Mouse (Mus musculus) macrophage (primary cell): ENCODE measurements at regions not wholly inside any gene's neighbourhood (a gene's known extent, or its start where the extent isn't known, plus 50 kb on each side); places are given as distances from the start of the nearest gene placed in this dataset.

Experiments used
- H3K27ac ChIP-seq: fragments of 350-480 bp; formaldehyde crosslinking; 2 replicates; pipeline ENCODE4 v1.9.0; 2021
- H3K36me3 ChIP-seq: fragments of 350-480 bp; formaldehyde crosslinking; 2 replicates; pipeline ENCODE4 v1.9.0; 2021; ENCODE audit errors: inconsistent target
- H3K4me3 ChIP-seq: fragments of 350-480 bp; formaldehyde crosslinking; 2 replicates; pipeline ENCODE4 v1.9.0; 2021; ENCODE audit errors: inconsistent target
- H3K79me2 ChIP-seq: fragments of 350-480 bp; formaldehyde crosslinking; 2 replicates; pipeline ENCODE4 v1.9.0; 2021; ENCODE audit errors: inconsistent target
- WGBS: methylation state at CpG from one replicate; pipeline ENCODE4 v1.1.7; 2026; ENCODE audit warnings: inconsistent platforms; ENCODE audit not compliant: missing documents; 5-methylcytosine and 5-hydroxymethylcytosine counted together

DNA sequence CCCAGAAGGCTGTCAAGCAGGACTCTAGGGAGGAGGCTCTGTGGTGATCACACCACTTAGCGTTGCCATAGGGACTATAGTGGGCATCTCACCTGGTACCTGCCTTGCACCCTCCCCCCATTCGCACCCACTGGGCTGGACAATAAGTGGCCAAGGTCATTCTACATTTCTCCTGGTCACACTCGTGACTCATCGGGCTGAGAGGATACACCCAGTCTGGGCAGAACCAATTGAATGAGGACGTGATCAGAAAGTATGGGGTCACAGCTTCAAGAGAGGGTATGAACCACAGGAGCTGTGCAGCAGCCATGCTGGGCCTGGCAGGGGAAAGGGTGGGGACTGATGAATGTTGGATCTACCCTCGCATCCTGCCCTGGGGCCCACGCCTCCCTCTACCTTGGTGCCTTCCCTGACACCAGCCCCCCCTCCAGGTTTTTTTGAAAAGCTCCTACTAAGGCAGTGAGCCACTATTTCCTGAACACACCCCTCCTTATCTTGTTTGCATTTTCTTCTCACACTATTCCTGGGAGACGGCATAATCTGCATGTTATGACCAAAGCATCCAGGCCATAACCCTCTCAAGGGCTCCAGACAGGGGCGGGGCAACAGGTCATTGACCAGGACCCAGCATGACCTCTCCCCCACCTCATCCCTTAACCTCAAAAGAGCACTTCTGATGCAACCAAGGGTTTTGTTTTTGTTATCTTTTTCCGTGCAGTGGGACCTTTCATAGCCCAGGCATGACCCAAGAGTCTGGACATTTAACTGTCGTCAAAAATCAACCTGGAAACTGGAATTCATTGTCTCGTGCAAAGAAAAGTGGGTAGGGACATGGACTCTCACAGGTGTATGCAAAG is 89.4 kb upstream of the Armc2 start:
- 91% methylated on average over 12 of the region's 12 CpGs for WGBS
- H3K4me3 ChIP-seq, result no peak overlapping the region
- no peaks in the 10 kb centered on the region for H3K36me3 ChIP-seq
- no peak overlapping the region for H3K27ac ChIP-seq
- no peaks in the 10 kb centered on the region for H3K79me2 ChIP-seq

DNA sequence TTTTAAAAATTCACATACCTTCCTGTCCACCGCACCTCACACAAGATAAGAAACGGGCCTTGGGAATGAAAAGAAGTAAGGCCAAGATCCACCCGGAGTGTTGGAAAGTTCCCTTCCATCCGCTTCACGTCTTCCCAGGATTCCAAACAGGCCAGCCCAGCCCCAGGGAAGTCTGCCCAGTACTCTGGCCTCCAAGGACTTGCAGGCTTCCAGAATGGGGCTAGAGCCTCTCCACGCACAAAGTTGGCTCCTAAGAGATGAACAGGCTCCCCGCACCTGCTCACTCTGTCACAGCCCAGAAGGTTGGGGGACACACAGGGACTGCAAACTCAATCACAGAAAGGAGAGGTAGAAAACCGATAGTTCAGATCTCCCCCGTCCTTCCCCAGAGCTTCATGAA is 88.4 kb upstream of the Armc2 start:
- H3K4me3 ChIP-seq, result no peak overlapping the region
- H3K79me2 ChIP-seq, result no peaks in the 10 kb centered on the region
- no peaks in the 10 kb centered on the region for H3K36me3 ChIP-seq
- 99% methylated on average over 9 of the region's 9 CpGs for WGBS
- no peak overlapping the region for H3K27ac ChIP-seq

DNA sequence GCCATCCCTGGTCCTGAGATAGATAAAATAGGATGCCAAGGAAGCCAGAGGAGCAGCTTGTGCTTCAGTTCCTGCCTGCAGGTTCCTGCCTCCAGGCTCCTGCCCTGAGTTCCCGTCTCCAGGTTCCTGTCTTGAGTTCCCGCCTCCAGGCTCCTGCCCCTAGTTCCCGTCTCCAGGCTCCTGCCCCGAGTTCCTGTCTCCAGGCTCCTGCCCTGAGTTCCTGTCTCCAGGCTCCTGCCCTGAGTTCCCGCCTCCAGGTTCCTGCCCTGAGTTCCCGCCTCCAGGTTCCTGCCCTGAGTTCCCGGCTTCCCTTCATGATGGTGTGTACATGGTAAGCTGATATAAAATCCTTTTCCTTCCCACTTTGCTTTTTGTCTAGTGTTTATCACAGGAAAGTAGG is 86.8 kb upstream of the Armc2 start:
- 97% methylated on average over 7 of the region's 7 CpGs for WGBS
- Histone ChIP-seq H3K4me3 (no peak overlapping the region), H3K27ac (no peak overlapping the region), H3K79me2 (no peaks in the 10 kb centered on the region), H3K36me3 (no peaks in the 10 kb centered on the region)

DNA sequence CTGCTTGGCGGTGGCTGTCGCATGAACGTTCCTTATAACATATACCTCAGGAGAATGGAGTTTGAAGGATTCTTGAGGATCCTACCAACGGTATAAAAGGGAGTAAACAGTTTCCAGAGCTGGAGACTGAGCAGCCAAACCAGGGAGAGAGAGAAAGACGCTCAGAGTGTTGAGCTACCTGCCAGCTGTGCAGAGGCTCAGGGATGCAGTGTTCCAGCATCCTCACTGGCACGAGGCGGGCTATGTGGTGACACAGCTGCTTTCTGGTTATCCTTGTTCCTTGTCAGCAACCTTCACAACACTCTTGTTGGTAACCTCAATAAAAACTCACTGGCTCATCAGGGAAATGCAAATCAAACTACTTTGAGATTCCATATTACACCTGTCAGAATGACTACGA is 84.1 kb upstream of the Armc2 start:
- no peaks in the 10 kb centered on the region for H3K79me2 ChIP-seq
- WGBS, result 88% methylated on average over 8 of the region's 8 CpGs

DNA sequence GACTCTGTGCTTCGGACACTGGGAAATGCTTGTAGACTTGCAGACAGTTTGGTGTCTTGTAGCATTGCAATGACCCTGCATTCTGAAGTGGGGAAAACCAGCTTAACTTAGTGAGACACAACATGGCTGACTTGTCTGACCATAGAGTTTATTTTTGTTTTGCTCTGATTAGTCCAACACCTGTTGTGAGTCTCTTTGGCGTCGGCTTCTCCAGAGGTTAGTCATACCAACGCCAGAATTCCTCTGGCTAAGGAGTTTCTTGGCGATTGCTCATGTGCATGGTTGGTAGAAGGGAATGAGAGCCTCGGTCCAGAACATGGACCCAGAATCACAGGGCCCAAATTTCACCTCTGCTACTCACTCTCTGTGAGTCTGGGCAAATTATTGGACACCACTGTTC is 82.9 kb upstream of the Armc2 start:
- H3K4me3 ChIP-seq, result no peak overlapping the region
- no peaks in the 10 kb centered on the region for H3K79me2 ChIP-seq
- no peaks in the 10 kb centered on the region for H3K36me3 ChIP-seq
- WGBS, result 94% methylated on average over 6 of the region's 6 CpGs
- H3K27ac ChIP-seq, result no peak overlapping the region

More for the DNA sequence above, 84.1 kb upstream of the Armc2 start:
- H3K27ac ChIP-seq, result no peak overlapping the region
- no peak overlapping the region for H3K4me3 ChIP-seq
- no peaks in the 10 kb centered on the region for H3K36me3 ChIP-seq

DNA sequence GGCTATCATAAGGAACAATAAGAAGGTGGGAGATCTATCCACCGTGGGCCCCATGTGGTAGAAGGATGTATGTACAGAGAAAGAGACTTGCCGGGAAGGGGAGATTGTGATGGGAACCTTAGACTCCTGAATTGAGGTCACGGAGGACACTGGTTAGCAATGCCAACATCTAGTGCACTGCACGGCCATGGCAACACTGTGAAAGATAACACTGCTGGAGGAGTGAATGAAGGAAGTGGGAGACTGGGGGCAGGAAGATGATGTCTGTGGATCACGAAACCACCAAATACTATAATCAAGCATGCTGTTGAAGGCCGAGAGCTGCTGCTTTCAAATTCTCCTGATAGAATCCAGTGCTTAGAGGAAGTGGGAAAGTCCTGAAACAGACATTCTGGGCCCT is 78.7 kb upstream of the Armc2 start:
- Histone ChIP-seq H3K36me3 (no peaks in the 10 kb centered on the region), H3K27ac (no peak overlapping the region), H3K79me2 (no peaks in the 10 kb centered on the region), H3K4me3 (no peak overlapping the region)
- WGBS, result 47% methylated on average over 6 of the region's 6 CpGs

DNA sequence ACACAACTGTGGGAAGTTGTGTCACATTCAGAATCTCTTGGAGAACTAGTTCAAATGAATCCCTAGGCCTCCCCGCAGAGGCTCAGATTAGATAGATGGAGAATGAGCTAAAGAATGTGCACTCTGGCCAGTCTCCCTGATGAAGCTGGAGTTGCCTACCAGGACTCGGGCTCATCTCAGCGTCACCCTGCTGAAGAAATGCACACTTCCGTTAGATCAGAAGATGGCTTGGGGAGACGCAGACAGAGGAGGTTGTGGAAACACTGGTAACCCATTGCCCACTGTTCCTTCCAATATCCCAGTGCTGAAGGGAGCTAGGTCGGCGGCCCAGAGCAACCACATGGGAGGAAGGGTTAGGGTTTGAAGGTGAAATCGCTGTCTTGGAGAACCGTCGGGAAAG is 77.7 kb upstream of the Armc2 start:
- WGBS, result 97% methylated on average over 10 of the region's 10 CpGs

DNA sequence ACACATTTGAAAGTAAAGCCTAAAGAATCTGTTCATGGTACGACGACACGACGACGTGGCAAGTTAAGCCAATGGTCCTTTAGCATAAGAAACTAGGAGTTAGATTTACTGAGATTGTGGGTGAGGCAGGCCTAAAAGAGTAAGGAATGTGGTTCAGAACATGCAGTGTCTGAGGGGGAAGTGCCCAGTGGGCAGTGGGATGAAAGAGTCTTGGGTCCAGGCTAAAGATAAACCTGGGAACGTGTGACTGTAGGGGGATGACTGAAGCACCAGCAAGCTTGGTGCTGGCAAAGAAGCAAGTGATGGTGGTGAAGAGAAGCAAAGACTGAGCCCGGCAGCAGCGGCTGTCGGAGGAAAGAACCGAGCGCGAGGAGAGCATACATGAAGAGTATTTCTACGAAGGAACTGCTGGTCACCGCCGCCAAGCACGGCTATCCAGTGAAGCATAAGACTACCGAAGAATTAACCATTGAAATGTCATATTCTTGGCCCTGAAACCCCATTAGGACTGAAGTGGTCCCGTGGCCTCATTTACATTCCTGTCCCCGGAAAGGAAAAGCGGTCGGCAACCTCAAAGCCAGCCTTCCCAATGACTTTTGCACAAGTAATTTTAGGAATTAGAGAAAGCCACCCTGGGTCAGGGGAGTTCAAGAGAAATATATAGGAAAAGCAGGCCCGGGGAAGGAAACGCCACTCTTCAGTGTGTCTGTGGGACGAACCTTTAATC is 76.2 kb upstream of the Armc2 start:
- Histone ChIP-seq H3K4me3 (no peak overlapping the region), H3K79me2 (no peaks in the 10 kb centered on the region), H3K36me3 (no peaks in the 10 kb centered on the region), H3K27ac (no peak overlapping the region)
- WGBS, result 97% methylated on average over 23 of the region's 24 CpGs

More for the DNA sequence above, 77.7 kb upstream of the Armc2 start:
- Histone ChIP-seq H3K79me2 (no peaks in the 10 kb centered on the region), H3K27ac (no peak overlapping the region), H3K4me3 (no peak overlapping the region), H3K36me3 (no peaks in the 10 kb centered on the region)

DNA sequence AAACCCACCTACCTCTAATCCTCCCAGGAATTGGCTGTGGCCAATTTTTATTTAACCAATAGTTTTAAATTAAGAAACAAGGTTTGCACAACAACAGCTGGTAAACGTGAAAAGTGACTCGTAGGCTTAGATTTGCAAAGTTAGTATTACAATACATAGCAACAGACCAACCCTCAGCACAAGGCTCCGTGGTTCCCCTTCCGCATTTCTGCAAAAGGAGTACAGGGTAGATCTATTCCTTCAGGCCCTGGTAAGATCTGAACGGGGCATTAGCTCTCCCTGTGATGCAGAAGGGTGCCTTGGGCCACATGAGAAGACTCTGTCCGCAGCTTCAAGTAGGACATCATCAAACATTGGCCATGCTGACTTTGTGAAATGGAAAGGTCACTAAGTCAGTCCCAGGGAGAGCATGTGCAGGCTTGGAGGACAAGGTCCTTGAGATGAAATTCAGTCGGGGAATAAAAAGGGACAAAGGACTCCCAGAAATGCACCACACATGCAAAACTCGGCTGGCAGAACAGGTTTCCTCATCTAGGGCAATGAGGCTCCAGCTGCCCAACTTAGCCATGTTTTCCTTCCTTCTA is 75.0 kb upstream of the Armc2 start:
- H3K79me2 ChIP-seq, result no peaks in the 10 kb centered on the region
- 27% methylated on average over 8 of the region's 8 CpGs for WGBS
- H3K27ac ChIP-seq, result peak overlapping the region; percentile 22; the same call in 1 of the 2 replicates
- H3K36me3 ChIP-seq, result no peaks in the 10 kb centered on the region
- no peak overlapping the region for H3K4me3 ChIP-seq

DNA sequence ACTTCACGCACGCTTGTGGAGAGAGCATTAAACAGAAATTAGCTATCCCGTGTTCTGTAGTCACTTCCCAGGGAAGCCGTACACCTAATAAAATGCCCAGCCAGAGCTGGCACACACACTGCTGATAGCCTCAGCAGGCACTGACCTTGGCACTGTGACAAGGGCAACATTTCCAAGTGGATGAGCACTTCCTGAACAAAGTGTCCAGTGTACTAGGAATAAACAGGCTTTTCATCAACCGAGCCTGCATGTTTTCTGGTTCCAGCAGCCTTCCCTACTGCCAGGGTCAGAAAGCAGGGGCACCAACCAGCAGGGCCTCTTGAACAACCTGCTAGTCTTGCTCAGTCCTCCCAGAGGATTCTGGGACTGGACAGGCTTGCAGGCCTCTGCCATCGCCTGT is 74.3 kb upstream of the Armc2 start:
- 91% methylated on average over 6 of the region's 6 CpGs for WGBS
- no peaks in the 10 kb centered on the region for H3K36me3 ChIP-seq
- no peak overlapping the region for H3K4me3 ChIP-seq
- no peaks in the 10 kb centered on the region for H3K79me2 ChIP-seq
- 0 out of 2 replicates have a peak overlapping the region, but pooled peaks have one; percentile 5 for H3K27ac ChIP-seq

DNA sequence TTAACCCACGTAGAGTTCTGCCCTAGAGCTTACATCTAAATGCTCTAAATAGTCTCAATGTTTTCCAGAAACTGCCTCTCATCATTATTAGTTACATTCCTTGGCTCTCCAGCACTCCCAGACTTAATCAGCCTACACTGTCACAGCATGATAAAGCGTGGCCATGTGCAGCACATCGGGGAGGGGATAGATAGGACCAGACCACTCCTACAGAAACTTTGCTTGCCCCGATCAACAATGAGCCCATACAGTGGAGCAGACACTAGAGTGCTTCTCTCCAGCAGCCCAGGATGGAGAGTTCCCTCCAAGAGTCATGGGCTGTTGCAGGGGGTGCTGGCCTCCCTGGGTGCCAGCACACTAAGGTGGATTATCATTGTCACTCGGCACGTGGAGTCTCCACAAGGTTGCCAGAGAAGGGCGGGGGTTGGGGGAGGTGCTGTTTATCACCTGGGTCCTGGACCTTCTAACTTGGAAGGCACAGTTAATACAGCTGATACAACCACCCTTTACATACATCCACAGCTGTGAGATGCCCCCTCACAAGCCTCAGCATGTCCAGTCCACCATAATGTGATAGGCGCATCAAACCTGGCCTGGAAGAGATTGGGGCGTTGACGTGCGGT is 73.4 kb upstream of the Armc2 start:
- H3K4me3 ChIP-seq, result no peak overlapping the region

DNA sequence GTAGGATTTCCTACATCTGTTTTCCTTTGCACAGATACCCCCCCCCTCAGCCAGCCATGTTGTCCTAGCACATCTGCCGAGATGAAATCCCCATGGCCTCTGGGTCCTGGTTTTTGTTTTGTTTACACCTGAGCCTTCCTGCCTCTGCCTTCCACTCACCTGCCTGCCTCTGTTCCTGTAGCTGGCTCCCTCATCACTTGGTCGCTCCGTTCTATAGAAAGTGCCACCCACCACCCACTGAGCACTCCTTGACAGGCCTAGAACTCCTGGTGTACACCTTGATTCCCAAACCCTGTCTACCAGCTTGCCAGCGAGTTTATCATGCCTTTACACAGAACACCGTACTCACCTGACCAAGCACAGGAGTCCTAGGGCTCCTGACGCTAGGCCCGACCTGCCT is 72.6 kb upstream of the Armc2 start:
- no peak overlapping the region for H3K27ac ChIP-seq

More for the DNA sequence above, 73.4 kb upstream of the Armc2 start:
- Histone ChIP-seq H3K27ac (no peak overlapping the region), H3K36me3 (no peaks in the 10 kb centered on the region), H3K79me2 (no peaks in the 10 kb centered on the region)
- WGBS, result 98% methylated on average over 10 of the region's 11 CpGs

DNA sequence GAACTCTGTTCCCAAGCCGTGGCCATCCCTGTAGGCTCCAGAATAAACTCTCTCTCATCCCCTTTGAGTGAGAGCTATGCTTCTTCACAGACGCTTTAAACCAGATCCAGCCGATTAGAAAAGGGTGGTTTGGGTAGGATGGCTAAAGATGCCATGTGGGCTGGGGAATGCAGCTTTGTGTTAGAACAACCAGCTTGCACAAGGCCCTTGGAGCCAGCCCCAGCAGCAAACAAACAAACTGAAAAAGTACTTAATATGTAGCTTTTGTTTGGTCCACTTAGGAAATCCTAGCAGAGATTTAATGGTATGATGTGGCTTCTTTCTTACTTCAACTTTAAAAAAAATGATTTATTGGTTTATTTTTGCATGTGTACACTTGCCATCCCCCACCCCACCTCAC is 71.9 kb upstream of the Armc2 start:
- no peak overlapping the region for H3K27ac ChIP-seq
- 83% methylated on average over 1 of the region's 3 CpGs for WGBS
- H3K4me3 ChIP-seq, result no peak overlapping the region
- H3K79me2 ChIP-seq, result no peaks in the 10 kb centered on the region
- H3K36me3 ChIP-seq, result no peaks in the 10 kb centered on the region

More for the DNA sequence above, 72.6 kb upstream of the Armc2 start:
- WGBS, result 94% methylated on average over 7 of the region's 7 CpGs
- no peaks in the 10 kb centered on the region for H3K79me2 ChIP-seq
- H3K4me3 ChIP-seq, result no peak overlapping the region
- H3K36me3 ChIP-seq, result no peaks in the 10 kb centered on the region

DNA sequence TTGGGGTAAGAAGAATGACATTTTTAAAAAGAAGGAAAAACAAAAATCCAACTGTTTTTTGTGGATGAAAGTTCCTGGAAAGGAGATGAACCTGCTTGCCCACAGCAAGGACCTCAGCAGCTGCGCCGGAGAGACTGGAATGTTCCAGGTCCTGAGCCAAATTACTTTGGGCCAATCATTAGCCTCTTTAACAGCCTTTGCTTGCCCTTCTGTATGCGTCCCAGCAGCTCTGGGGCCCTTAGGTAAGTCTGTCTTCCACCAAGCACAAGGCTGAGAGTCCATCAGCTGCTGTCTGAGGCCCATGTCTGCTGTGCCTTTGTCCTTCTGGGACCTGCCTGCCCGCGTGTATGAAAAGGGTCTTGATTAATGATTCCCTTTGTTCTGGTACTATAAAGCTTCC is 71.4 kb upstream of the Armc2 start:
- WGBS, result 90% methylated on average over 5 of the region's 5 CpGs
- H3K36me3 ChIP-seq, result no peaks in the 10 kb centered on the region
- H3K27ac ChIP-seq, result peak overlapping the region; percentile 71
- H3K4me3 ChIP-seq, result no peak overlapping the region
- no peaks in the 10 kb centered on the region for H3K79me2 ChIP-seq
